Mouse (Mus musculus) heart, embryonic 14.5 days (tissue): ENCODE data around the gene Lime1. TPM values are rescaled to one million over a fixed set of nuclear protein-coding genes. Genes with fewer than 3 reads are reported as not detected.

Source experiments
- ATAC-seq: fragments of 200-750 bp; cut with Nextera tagmentation; 2 replicates; pipeline ENCODE4 v1.8.0; 2017; ENCODE audit warnings: low read depth, moderate TSS enrichment; ENCODE audit not compliant: insufficient number of reproducible peaks, insufficient read depth, low FRiP score
- H3K27ac ChIP-seq, 2 experiments: fragments of 200-500 bp in 1 of 2; fragments of 300-500 bp in 1 of 2; sonication (generic) in 1 of 2; replicated peaks in 1 of 2; 2 replicates each; pipeline ENCODE4 v1.5.1; 2012 to 2014; ENCODE audit warnings: low read depth in 2 of 2, low read length in 2 of 2, control low read depth in 1 of 2, mild to moderate bottlenecking in 1 of 2, mixed read lengths in 1 of 2; ENCODE audit not compliant: control insufficient read depth in 1 of 2, insufficient read depth in 1 of 2
- H3K27me3 ChIP-seq: fragments of 300-500 bp; sonication (generic); 2 replicates; pipeline ENCODE4 v1.6.1; 2014; ENCODE audit warnings: mild to moderate bottlenecking, low read length, control low read depth; ENCODE audit not compliant: control insufficient read depth, insufficient read depth
- H3K36me3 ChIP-seq: fragments of 300-500 bp; sonication (generic); 2 replicates; pipeline ENCODE4 v1.6.1; 2014; ENCODE audit warnings: mild to moderate bottlenecking, control low read depth, low read length, mixed read lengths; ENCODE audit not compliant: control insufficient read depth, insufficient read depth
- H3K4me1 ChIP-seq, 2 experiments: fragments of 200-500 bp in 1 of 2; fragments of 300-500 bp in 1 of 2; sonication (generic) in 1 of 2; 2 replicates each; pipeline ENCODE4 v1.6.1; 2012 to 2014; ENCODE audit warnings: low read length in 2 of 2, control low read depth in 1 of 2, mixed read lengths in 1 of 2; ENCODE audit not compliant: control insufficient read depth in 2 of 2, insufficient read depth in 2 of 2
- H3K4me2 ChIP-seq: fragments of 300-500 bp; sonication (generic); 2 replicates; pipeline ENCODE4 v1.6.1; 2014; ENCODE audit warnings: mild to moderate bottlenecking, low read length
- H3K4me3 ChIP-seq, 2 experiments: fragments of 200-500 bp in 1 of 2; fragments of 300-500 bp in 1 of 2; sonication (generic) in 1 of 2; 2 replicates each; pipeline ENCODE4 v1.5.1; 2012 to 2014; ENCODE audit warnings: low read length in 2 of 2, mild to moderate bottlenecking in 2 of 2, control low read depth in 1 of 2, low read depth in 1 of 2, moderate library complexity in 1 of 2; ENCODE audit not compliant: control insufficient read depth in 1 of 2, insufficient read depth in 1 of 2
- H3K9ac ChIP-seq: fragments of 300-500 bp; sonication (generic); 2 replicates; pipeline ENCODE4 v1.6.1; 2014; ENCODE audit warnings: mild to moderate bottlenecking, low read length
- H3K9me3 ChIP-seq: fragments of 300-500 bp; sonication (generic); 2 replicates; pipeline ENCODE4 v1.6.1; 2016; ENCODE audit warnings: low read length, control low read depth; ENCODE audit not compliant: control insufficient read depth
- WGBS: fragments of 180-500 bp; shearing (Covaris S2); extraction: QIAGEN DNeasy Blood & Tissue Kit; methylation state at CpG from one replicate; pipeline ENCODE4 v1.1.7; 2014; 5-methylcytosine and 5-hydroxymethylcytosine counted together
- polyA plus RNA-seq: library from polyadenylated mRNA; unstranded; fragments of >200 nt; fragmentation: Nextera tagmentation; extraction: Ambion mirVana; gene quantifications from 2 replicates; pipeline ENCODE4 v1.2.1, GENCODE M21; 2014

Lime1 gene
- polyA plus RNA-seq, 1 experiment from 2014 or later = 13.7 TPM

DNA sequence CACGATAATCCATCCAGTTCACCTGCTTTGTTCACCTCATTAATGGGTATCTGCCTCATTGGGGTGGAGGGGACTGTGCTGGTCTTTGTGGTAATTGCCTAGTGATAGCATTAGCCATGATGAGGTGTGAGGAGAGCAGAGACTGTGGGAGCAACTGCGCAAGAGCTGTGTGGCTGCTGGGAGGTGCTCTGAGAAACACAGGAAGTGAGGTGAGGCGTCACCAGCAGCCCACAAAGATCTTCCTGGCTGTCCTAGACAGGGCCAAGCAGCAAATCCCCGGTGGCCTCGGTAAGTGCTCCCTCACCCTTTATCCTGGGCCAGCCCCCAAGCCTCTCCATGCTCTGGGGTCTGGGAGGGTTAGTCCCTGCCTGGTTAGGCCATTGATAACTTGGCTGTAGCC, 1.2 kb downstream of the Lime1 start:
- no peak for ATAC-seq
- no peak overlapping the region for H3K9ac ChIP-seq
- H3K4me2 ChIP-seq = no peak overlapping the region
- no peaks in the 10 kb centered on the region for H3K9me3 ChIP-seq
- no peak overlapping the region for H3K27ac ChIP-seq
- peaks cover 74% of the 10 kb centered on the region for H3K36me3 ChIP-seq
- no peak overlapping the region for H3K4me3 ChIP-seq
- no peaks in the 10 kb centered on the region; a peak in 1 of 4 replicates for H3K4me1 ChIP-seq
- WGBS = 84% methylated on average over 5 of the region's 5 CpGs
- no peaks in the 10 kb centered on the region for H3K27me3 ChIP-seq

DNA sequence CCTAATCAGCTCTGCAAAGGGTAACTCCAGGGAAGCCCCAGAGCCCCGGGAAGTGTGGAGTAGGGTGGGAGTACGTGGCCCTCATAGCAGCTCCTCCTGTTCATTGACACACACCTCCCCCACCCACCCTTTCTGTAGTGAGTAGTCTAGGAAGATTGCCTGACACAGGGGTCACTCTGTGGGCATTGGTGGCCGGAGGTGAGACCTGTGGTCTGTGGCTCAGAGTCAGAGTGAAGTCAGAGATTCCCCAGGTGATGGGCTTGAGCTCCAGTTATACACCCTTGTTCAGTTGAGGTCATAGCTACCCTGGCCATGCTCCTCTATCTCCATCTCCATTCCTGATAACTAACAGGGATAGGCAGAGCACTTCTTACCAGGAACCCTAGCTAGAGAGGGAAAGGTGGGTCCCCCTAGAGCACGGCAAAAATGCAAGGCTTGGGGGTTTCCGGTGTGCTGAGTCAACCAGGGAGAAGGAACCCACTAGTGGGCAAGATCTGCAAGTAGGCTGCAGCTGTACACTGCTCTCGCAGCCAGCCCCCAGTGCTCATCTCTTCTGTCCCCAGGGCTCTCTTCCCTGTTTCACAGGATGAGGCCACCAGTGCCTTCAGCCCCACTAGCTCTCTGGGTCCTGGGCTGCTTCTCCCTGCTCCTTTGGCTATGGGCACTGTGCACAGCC, 1.9 kb downstream of the Lime1 start:
- Histone ChIP-seq H3K9me3 (no peaks in the 10 kb centered on the region), H3K36me3 (peaks cover 81% of the 10 kb centered on the region)
- WGBS = 87% methylated on average over 6 of the region's 6 CpGs

DNA sequence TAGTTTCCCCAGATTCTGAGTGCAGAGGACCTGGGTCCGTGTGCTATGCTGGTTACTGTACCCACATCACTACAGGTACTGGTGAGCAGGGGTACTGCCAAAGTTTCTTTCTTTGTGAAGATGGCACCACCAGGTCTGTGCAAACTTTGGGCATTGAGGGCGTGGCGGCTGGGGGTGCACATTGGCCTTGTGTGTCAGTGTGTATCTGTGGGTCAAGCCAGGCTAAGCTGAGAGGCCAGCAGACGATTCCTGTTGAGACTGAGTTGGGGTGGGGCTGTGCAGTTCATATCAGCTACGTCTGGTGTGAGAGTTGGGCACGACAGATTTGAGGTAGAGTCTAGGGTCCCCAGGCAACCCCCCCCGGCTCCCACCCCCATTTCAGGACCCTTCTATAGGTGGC, 4.6 kb downstream of the Lime1 start:
- H3K4me1 ChIP-seq = no peaks in the 10 kb centered on the region; a peak in 1 of 4 replicates
- no peak overlapping the region for H3K4me2 ChIP-seq
- no peak overlapping the region for H3K27ac ChIP-seq
- H3K4me3 ChIP-seq = no peak overlapping the region
- no peaks in the 10 kb centered on the region for H3K9me3 ChIP-seq
- H3K9ac ChIP-seq = no peak overlapping the region
- no peaks in the 10 kb centered on the region for H3K27me3 ChIP-seq
- peaks cover 81% of the 10 kb centered on the region for H3K36me3 ChIP-seq
- WGBS = 79% methylated on average over 7 of the region's 7 CpGs
- no peak for ATAC-seq

More for the DNA sequence above, 1.9 kb downstream of the Lime1 start:
- no peak overlapping the region for H3K27ac ChIP-seq
- H3K9ac ChIP-seq = no peak overlapping the region
- ATAC-seq = no peak
- no peaks in the 10 kb centered on the region; a peak in 1 of 4 replicates for H3K4me1 ChIP-seq
- no peak overlapping the region for H3K4me2 ChIP-seq
- H3K4me3 ChIP-seq = no peak overlapping the region
- H3K27me3 ChIP-seq = no peaks in the 10 kb centered on the region

DNA sequence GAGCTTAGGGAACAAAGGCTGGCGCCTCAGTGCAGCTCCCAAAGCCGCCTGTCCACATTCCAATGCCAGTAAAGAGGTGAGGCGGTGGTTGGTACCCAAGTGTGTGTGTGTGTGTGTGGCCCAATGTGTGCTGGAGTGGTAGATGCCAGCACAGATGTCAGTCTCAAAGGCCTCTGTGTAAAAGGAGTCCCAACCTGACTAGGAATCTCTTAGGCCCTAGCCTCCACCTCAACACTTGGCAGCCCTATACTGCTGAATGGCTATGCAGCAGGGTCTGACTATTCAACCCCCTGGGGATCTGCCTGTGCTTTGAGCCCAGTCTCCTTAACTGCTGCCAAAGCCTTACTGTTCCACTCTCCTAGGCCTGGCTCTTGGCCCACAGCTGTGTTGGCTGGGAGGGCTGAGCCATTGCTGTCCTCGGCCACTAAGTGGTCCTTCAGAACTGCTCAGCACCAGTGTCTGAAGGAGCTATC, 5.1 kb downstream of the Lime1 start:
- H3K27me3 ChIP-seq = no peaks in the 10 kb centered on the region
- no peaks in the 10 kb centered on the region for H3K9me3 ChIP-seq
- peak; percentile 33; the same call in 1 of the 2 replicates for ATAC-seq
- no peak overlapping the region for H3K4me3 ChIP-seq
- H3K4me1 ChIP-seq = no peaks in the 10 kb centered on the region; a peak in 1 of 4 replicates
- peaks cover 76% of the 10 kb centered on the region for H3K36me3 ChIP-seq
- no peak overlapping the region for H3K4me2 ChIP-seq
- 77% methylated on average over 4 of the region's 4 CpGs for WGBS
- H3K9ac ChIP-seq = no peak overlapping the region
- no peak overlapping the region for H3K27ac ChIP-seq

DNA sequence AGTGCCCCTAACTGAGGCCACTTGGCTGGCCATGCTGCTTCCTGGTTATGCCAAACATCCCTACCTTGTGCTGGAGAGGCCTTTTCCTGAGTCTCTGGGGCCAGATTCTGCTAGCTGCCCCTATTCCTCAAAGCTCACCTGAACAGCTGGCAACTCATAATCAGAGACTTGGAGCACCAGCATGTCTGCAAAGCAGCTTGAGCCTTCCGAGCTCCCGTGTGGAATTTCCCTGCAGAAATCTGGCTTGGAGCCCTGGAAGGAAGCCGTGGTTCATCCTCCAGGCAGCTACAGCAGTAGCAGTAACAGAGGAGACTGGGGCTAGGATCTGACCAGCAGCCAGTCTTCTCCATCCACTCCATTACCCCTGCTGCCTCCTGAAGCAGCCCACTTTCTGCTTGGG, 6.0 kb downstream of the Lime1 start:
- Histone ChIP-seq H3K9me3 (no peaks in the 10 kb centered on the region), H3K9ac (no peak overlapping the region), H3K4me1 (no peaks in the 10 kb centered on the region; a peak in 1 of 4 replicates), H3K27ac (no peak overlapping the region), H3K4me3 (no peak overlapping the region), H3K27me3 (no peaks in the 10 kb centered on the region), H3K4me2 (no peak overlapping the region), H3K36me3 (peaks cover 75% of the 10 kb centered on the region)
- no peak for ATAC-seq
- WGBS = 54% methylated on average over 3 of the region's 3 CpGs

DNA sequence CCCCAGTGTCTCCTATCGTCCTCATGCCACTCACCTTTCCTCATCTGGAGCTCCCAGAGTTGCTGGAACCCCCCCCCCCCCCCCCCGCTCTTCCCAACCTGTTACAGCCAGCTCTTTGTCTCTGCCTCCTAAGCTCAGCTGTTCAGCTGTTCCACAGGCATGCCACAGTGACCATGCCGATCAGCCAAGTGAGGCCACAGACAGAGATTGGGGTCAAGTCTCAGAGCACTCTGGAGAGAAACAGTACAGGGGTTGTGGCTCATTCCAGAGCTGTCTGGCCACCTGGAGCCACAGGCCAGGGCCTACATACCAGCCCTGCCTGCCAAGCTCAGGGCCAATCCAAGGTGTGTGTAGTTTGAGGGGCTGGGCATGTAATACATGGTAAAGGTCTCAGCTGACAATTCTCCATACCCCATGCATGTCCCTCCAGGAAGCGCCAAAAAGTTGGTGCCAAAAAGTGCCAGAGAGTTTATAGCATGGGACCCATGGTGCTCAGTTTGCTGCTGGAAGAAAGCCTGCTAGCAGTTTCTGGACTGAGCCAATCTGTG, 6.9 kb downstream of the Lime1 start:
- WGBS = 77% methylated on average over 3 of the region's 4 CpGs
- Histone ChIP-seq H3K9me3 (no peaks in the 10 kb centered on the region), H3K36me3 (peaks cover 75% of the 10 kb centered on the region), H3K27ac (no peak overlapping the region), H3K4me3 (no peak overlapping the region), H3K27me3 (no peaks in the 10 kb centered on the region), H3K9ac (no peak overlapping the region), H3K4me1 (no peaks in the 10 kb centered on the region; a peak in 1 of 4 replicates), H3K4me2 (no peak overlapping the region)
- no peak for ATAC-seq

DNA sequence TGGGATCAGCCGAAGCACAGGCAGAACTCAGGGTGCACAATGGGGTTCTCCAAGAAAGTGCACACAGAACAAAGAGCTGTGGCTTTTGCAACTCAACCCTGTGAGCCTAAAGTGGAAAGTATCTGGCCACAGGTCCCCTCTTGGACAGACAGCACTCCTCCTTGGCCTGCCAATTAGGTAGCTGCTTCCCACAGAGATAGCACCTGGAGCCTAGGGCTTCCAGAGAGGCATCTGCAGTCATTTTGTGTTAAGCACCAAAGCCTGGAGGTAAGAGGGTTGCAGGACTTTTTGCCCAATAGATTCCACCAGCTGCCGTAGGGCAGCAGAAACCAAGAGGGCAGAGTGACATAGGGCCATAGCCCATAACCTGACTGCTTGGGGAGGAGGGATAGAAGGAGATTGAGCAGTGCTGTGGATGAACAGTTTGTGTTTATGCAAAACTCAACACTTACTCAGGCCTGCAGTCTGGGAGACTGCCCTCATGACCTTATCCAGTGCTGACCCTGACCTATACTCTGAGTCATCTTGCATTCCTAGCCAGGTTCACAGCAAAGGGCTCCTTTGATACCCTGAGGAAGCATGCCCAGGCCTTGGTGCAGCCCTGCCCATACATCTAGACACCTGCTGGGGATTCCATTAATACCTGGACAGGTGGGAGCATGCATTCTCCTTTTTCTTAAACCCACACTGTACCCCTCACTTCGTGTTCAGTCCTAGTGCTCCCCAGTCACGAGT, 10.4 kb downstream of the Lime1 start:
- H3K36me3 ChIP-seq = peaks cover 67% of the 10 kb centered on the region
- H3K27me3 ChIP-seq = no peaks in the 10 kb centered on the region
- no peak overlapping the region for H3K9ac ChIP-seq
- H3K4me2 ChIP-seq = no peak overlapping the region
- WGBS = 81% methylated on average over 4 of the region's 4 CpGs
- no peak for ATAC-seq
- no peaks in the 10 kb centered on the region for H3K9me3 ChIP-seq
- no peak overlapping the region for H3K4me3 ChIP-seq
- no peak overlapping the region for H3K27ac ChIP-seq
- no peaks in the 10 kb centered on the region; a peak in 1 of 4 replicates for H3K4me1 ChIP-seq
